Mouse (Mus musculus) heart, adult 2 months (tissue): ENCODE data around the gene Rbfox3.

Experiments used
- CTCF ChIP-seq: fragments of 200-600 bp; IDR thresholded peaks from 2 replicates; pipeline ENCODE4 v1.8.1; 2022; ENCODE audit warnings: antibody characterized with exemption, mild to moderate bottlenecking, moderate library complexity
- POLR2A ChIP-seq: fragments of 200-500 bp; IDR thresholded peaks from 2 replicates; pipeline ENCODE4 v1.6.1; 2011; ENCODE audit warnings: mild to moderate bottlenecking, low read depth, low read length, control low read depth; ENCODE audit not compliant: insufficient read depth

GRCm38 (mm10) chr11:118807511-118807910, 103.9 kb downstream of the Rbfox3 start:
- no peak for TF ChIP-seq CTCF
- TF ChIP-seq POLR2A: no peak
